Mouse (Mus musculus) leukemia stem cell, adult 10-12 weeks (primary cell): Measurements from ENCODE around the gene Adh6a. TPM values are rescaled to one million over a fixed set of nuclear protein-coding genes. Genes with fewer than 3 reads are reported as not detected.

ENCODE experiments used
- polyA plus RNA-seq: library from polyadenylated mRNA; stranded (reverse); fragments of >175 nt; gene quantifications from 2 replicates; pipeline ENCODE4 v1.2.3, GENCODE M21; 2012; ENCODE audit warnings: low replicate concordance

Gene Adh6a
- polyA plus RNA-seq, result not detected in 2 replicates

GRCm38 (mm10) chr3:138312965-138313364, at the start of gene Adh6a:
Gene Adh6a, plus strand, starts transcription at chr3:138313286.

GRCm38 (mm10) chr3:138341471-138341870, 28.4 kb downstream of the Adh6a start, which contains the start of gene Adh6b:
Gene Adh6b, plus strand, starts transcription at chr3:138341775.

Other genes with a start within 250 kb of the Adh6a start
- gene 1110002E22Rik, start 248.2 kb upstream of the Adh6a start, polyA plus RNA-seq, result 0.05 TPM in 1 of 2 replicates, not detected in the other
- not detected in 2 replicates for gene Gm5105, start 245.9 kb upstream of the Adh6a start, polyA plus RNA-seq
- gene Trmt10a, start 169.8 kb upstream of the Adh6a start, polyA plus RNA-seq, result 1.5 and 3.8 TPM in 2 replicates
- gene Mttp, start 168.3 kb upstream of the Adh6a start, polyA plus RNA-seq, result 0.23 and 0.35 TPM in 2 replicates
- gene 4930579F01Rik, start 119.5 kb upstream of the Adh6a start, polyA plus RNA-seq, result not detected in 2 replicates
- not detected in 2 replicates for gene Adh7, start 95.5 kb upstream of the Adh6a start, polyA plus RNA-seq
- gene Adh1, start 52.3 kb upstream of the Adh6a start, polyA plus RNA-seq, result not detected in 2 replicates
- gene Adh6b, start 28.5 kb downstream of the Adh6a start, polyA plus RNA-seq, result not detected in 2 replicates
- gene Adh4, start 102.2 kb downstream of the Adh6a start, polyA plus RNA-seq, result not detected in 2 replicates
- 1.8 and 11.1 TPM in 2 replicates for gene Adh5, start 129.8 kb downstream of the Adh6a start, polyA plus RNA-seq
- 11.5 and 19.4 TPM in 2 replicates for gene Metap1, start 176.2 kb downstream of the Adh6a start, polyA plus RNA-seq
- gene Eif4e, start 212.9 kb downstream of the Adh6a start, polyA plus RNA-seq, result 1.4 and 8.2 TPM in 2 replicates